Mouse (Mus musculus) liver, adult 10 weeks (tissue): ENCODE measurements around the gene Gm17783. TPM values are rescaled to one million over a fixed set of nuclear protein-coding genes. Genes with fewer than 3 reads are reported as not detected.

Experiments
- polyA plus RNA-seq: library from polyadenylated mRNA; stranded (reverse); fragments of 350-450 nt; fragmentation: Illumina TruSeq; extraction: RNeasy Lipid Tissue Mini Kit (QIAGEN cat#74804); gene quantifications from one replicate; pipeline ENCODE4 v1.2.3, GENCODE M21; 2014; ENCODE audit warnings: low read depth, low replicate concordance

Gm17783 gene
- polyA plus RNA-seq: not detected

DNA sequence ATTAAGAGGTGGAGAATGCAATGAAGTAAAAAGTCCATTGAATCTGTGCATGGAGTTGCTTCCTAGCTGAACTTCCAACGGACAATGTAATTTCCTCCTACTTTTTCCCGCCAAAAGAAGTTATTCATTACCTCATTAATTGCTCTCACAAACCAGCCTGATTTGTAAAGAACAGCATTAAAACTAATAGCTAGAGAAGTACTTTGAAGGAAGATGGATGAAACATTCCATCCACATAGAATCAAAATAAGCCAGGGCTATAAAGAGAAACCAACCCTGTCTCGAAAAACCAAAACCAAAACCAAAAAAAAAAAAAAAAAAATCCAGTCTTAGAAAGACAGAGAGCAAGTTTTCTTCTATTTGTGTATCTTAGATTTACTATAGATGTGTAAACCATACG is at the start of gene Gm17783:
Gene Gm17783 (minus strand): TSS at position 101 of the 400 bp plus-strand sequence.

DNA sequence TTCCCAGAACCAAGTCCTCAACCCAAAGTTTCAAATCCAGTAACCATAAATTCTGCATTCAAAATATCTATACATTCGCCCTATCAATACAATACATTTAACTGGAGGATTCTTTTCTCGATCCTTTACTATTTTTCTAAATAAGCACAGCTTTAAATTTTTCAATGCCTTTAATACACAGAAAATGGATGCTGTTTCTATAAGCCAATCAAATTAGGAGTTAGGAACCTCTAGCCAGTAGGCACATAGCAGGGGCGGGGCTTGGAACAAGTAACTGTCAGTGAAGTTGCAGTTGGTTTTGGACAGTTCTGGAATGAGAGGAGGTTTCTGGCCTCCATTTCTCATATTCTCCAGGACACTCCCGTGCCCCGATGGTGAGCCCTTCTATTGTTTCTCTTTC is 3.2 kb upstream of the Gm17783 start, which contains the start of gene Slc9c1:
Gene Slc9c1 (plus strand): TSS at position 301 of the 400 bp plus-strand sequence.

DNA sequence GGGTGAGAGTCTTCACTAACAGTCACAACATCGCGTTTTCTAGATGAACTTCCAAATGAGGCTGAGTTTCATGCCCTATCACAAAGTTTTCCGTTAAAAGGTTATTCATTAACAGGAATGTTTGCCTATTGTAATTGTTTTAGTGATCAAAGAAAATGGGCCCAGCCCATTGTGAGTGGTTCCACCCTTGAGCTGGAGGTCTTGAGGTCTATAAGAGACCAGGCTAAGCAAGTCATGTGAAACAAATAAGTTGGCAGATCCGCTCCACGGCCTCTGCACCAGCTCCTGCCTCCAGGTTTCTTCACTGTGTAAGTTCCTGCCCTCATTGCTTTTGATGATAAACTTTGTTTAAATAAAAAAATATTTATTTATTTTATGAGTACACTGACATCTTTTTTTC is 38.9 kb downstream of the Gm17783 start, which contains the start of gene Gm609:
Gene Gm609 (minus strand): TSS at position 43 of the 400 bp plus-strand sequence.

Other genes with a start within 250 kb of the Gm17783 start
- gene Cd200, start 123.0 kb downstream of the Gm17783 start, polyA plus RNA-seq: 2.5 TPM
- 1.1 TPM for gene Gm609, start 39.1 kb downstream of the Gm17783 start, polyA plus RNA-seq
- not detected for gene Slc9c1, start 3.3 kb upstream of the Gm17783 start, polyA plus RNA-seq
- 0.29 TPM for gene Gcsam, start 78.3 kb upstream of the Gm17783 start, polyA plus RNA-seq
- 0.19 TPM for gene BC016579, start 122.0 kb upstream of the Gm17783 start, polyA plus RNA-seq
- not detected for gene Tmprss7, start 161.6 kb upstream of the Gm17783 start, polyA plus RNA-seq
- not detected for gene Tagln3, start 192.6 kb upstream of the Gm17783 start, polyA plus RNA-seq
- 7.1 TPM for gene Abhd10, start 210.9 kb upstream of the Gm17783 start, polyA plus RNA-seq